Mouse (Mus musculus) adrenal gland, postnatal 10 days (tissue): Measurements from ENCODE around the gene Pdcd4. TPM values are rescaled to one million over a fixed set of nuclear protein-coding genes. Genes with fewer than 3 reads are reported as not detected.
"Not testable (repeated sequence)": the region's sequence is repeated elsewhere in the genome, so short reads cannot be mapped to it uniquely, and the experiment has no call there.

Experiments used
- DNase-seq: peaks from one replicate; pipeline ENCODE4 v3.0.0; 2021; ENCODE audit warnings: mixed read lengths
- total RNA-seq, 2 experiments: library from RNA; stranded (reverse); gene quantifications; 2 replicates each; pipeline ENCODE4 v1.2.3; 2021

Pdcd4 gene
- total RNA-seq, 2 experiments from 2014 or later = 92.2 to 104 TPM

- DNase-seq = peak; percentile 59
Measured at GRCm38 (mm10) chr19:53945171-53946042, 53.4 kb downstream of the Pdcd4 start.

- DNase-seq = no peak
Measured at GRCm38 (mm10) chr19:53957513-53957912, 65.5 kb downstream of the Pdcd4 start.

- no peak for DNase-seq
Measured at GRCm38 (mm10) chr19:53962511-53962910, 70.5 kb downstream of the Pdcd4 start.

GRCm38 (mm10) chr19:53964347-53964746, 72.3 kb downstream of the Pdcd4 start:
- DNase-seq = not testable (repeated sequence)

GRCm38 (mm10) chr19:53964910-53965633, 73.0 kb downstream of the Pdcd4 start:
- peak; percentile 37 for DNase-seq

GRCm38 (mm10) chr19:53969226-53969625, 77.2 kb downstream of the Pdcd4 start:
- no peak for DNase-seq

- no peak for DNase-seq
Measured at GRCm38 (mm10) chr19:53971938-53972337, 79.9 kb downstream of the Pdcd4 start.

- DNase-seq = no peak
Measured at GRCm38 (mm10) chr19:53973656-53974055, 81.6 kb downstream of the Pdcd4 start.

Other genes with a start within 250 kb of the Pdcd4 start
- gene Rbm20, start 214.9 kb upstream of the Pdcd4 start, total RNA-seq = 1 to 10 TPM; 1.7 to 7.6 TPM
- 10 to 100 TPM; 41.0 to 41.3 TPM for gene Shoc2, start 52.1 kb downstream of the Pdcd4 start, total RNA-seq
- gene Bbip1, start 52.4 kb downstream of the Pdcd4 start, total RNA-seq = 10 to 100 TPM; 25.6 to 26.0 TPM
- 1 to 10 TPM; 2.2 to 2.3 TPM for gene Adra2a, start 151.9 kb downstream of the Pdcd4 start, total RNA-seq